Mouse (Mus musculus): ENCODE results near the gene Hspbap1. TPM values are rescaled to one million over a fixed set of nuclear protein-coding genes. Genes with fewer than 3 reads are reported as not detected.

Hspbap1 gene
- polyA plus RNA-seq, 2 experiments, result 12.3 to 12.9 TPM

DNA sequence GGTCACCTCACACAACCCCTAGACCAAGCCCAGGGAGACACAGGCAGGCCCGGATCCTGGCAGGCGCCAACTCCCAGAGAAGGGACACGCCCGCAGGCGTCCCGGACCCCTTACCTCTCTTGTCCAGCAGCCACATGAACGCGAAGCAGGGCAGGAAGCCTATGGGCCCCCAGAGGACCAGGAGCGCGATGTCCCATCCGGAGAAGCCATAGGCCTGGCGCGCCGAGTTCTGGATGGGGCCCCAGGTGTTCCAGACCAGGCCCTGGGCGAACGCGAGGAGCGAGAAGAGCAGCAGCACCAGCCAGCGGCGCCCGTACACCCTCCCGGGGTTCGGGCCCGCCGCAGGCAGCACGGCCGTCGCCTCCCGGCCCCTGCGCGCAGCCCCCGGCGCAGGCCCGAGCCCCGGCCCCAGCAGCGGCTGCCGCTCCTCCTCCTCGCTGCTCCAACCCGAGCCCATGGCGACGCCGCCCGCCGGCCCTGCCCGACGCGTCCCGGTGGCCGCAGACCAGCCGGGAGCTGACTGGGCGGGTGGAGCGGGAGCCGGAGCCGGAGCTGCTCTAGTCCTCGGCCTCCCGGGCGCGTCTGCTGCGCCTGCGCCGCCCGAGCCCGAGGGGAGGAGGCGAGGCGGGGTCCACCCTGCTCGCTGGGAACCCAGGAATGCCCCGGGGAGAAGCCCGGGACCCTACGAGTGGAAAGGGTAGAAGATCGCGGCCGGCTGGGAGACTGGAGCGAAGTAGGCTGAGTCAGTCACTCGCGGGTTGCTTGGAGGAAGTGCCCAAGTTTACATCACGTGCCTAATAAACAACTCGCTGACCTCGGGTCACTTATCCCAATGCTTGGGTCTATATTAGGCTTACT lies 1.2 kb upstream of the Hspbap1 start, which contains the start of gene Dirc2:
Dirc2 (minus strand) TSS at position 572 of the 858 bp plus-strand sequence.
- H3K27me3 ChIP-seq (ENCODE audit: control insufficient read depth, insufficient read depth, low read length), result no peaks in the 10 kb centered on the region
- no peaks in the 10 kb centered on the region for H3K9me3 ChIP-seq (ENCODE audit: control insufficient read depth, low read length)
- no peaks in the 10 kb centered on the region for H3K36me3 ChIP-seq (ENCODE audit: control insufficient read depth, insufficient read depth, low read length)
- peak; percentile 87 for ATAC-seq (ENCODE audit: low FRiP score, low read depth)
- under 1% methylated on average over 57 of the region's 78 CpGs for WGBS
- peak within 1 kb of the TSS; percentile 62 for H3K4me3 ChIP-seq (replicated peaks; ENCODE audit: low read length)
- H3K27ac ChIP-seq (replicated peaks; ENCODE audit: low read depth, low read length), result peak within 1 kb of the TSS; percentile 61; the same call in 1 of the 2 replicates
- DNase-seq (ENCODE audit: low spot score), result peak; percentile 63
- peak within 1 kb of the TSS; percentile 92 for H3K9ac ChIP-seq (ENCODE audit: low read depth, low read length, severe bottlenecking)
- peaks cover 18% of the 10 kb centered on the region for H3K4me1 ChIP-seq (ENCODE audit: control insufficient read depth, insufficient read depth, low read length)
- peak within 1 kb of the TSS; percentile 69 for H3K4me2 ChIP-seq (replicated peaks; ENCODE audit: low read depth, low read length, severe bottlenecking)
- 0 out of 2 replicates have a peak, but pooled peaks have one; percentile 23 for TF ChIP-seq POLR2A (IDR thresholded peaks at IDR 0.05; ENCODE audit: borderline replicate concordance, extremely low read depth, insufficient read depth, insufficient read length)

DNA sequence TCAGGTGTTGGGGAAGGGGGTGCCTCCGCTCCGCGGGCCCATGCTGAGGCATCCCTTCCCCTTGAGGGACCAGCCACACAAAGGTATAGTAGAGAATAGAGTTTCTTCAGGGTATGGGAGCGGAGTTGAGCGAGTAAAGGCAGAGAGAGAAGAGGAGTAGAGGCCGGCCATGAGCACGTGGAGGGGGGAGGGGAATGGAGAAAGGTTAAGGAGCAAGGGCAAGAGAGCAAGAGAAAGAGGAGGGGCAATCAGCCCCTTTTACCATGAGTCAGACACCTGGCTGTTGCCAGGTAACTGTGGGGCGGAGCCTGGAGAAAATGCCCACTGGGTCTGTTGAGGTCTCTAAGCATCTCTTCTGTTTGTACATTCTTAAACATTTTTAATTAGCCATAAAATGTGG lies 966 bp downstream of the Hspbap1 start:
- Histone ChIP-seq H3K4me1 (ENCODE audit: control insufficient read depth, insufficient read depth, low read length) (peaks cover 18% of the 10 kb centered on the region), H3K9me3 (ENCODE audit: control insufficient read depth, low read length) (no peaks in the 10 kb centered on the region), H3K9ac (ENCODE audit: low read depth, low read length, severe bottlenecking) (peak overlapping the region; percentile 31; the same call in 1 of the 2 replicates), H3K36me3 (ENCODE audit: control insufficient read depth, insufficient read depth, low read length) (no peaks in the 10 kb centered on the region), H3K4me2 (replicated peaks; ENCODE audit: low read depth, low read length, severe bottlenecking) (peak overlapping the region; percentile 69), H3K27ac (replicated peaks; ENCODE audit: low read depth, low read length) (no peak overlapping the region), H3K27me3 (ENCODE audit: control insufficient read depth, insufficient read depth, low read length) (no peaks in the 10 kb centered on the region), H3K4me3 (replicated peaks; ENCODE audit: low read length) (peak overlapping the region; percentile 62)
- TF ChIP-seq POLR2A (IDR thresholded peaks at IDR 0.05; ENCODE audit: borderline replicate concordance, extremely low read depth, insufficient read depth, insufficient read length), result no peak
- ATAC-seq (ENCODE audit: low FRiP score, low read depth) (no peak), DNase-seq (ENCODE audit: low spot score) (no peak)
- 22% methylated on average over 8 of the region's 8 CpGs for WGBS

DNA sequence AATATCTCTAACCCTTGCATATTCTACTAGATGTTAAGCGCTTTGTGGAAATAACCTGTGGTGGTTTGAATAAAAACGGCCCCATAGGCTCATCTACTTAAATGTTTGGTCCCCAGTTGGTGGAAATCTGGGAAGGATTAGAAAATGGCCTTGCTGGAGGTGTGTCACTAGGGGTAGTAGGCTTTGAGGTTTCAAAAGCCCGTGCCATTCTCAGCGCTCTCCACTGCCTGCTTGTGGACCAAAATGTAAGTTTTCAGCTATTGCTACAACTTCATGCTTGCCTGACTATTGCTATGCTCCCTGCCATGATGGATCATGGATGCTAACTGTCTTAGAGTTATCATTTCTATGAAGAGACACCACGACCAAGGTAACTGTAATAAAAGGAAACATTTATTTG lies 1.4 kb downstream of the Hspbap1 start:
- no peak for TF ChIP-seq POLR2A (IDR thresholded peaks at IDR 0.05; ENCODE audit: borderline replicate concordance, extremely low read depth, insufficient read depth, insufficient read length)
- ATAC-seq (ENCODE audit: low FRiP score, low read depth), result no peak
- H3K4me2 ChIP-seq (replicated peaks; ENCODE audit: low read depth, low read length, severe bottlenecking), result no peak overlapping the region
- H3K4me3 ChIP-seq (replicated peaks; ENCODE audit: low read length), result no peak overlapping the region
- DNase-seq (ENCODE audit: low spot score), result no peak
- H3K9ac ChIP-seq (ENCODE audit: low read depth, low read length, severe bottlenecking), result no peak overlapping the region
- no peaks in the 10 kb centered on the region for H3K9me3 ChIP-seq (ENCODE audit: control insufficient read depth, low read length)
- no peak overlapping the region for H3K27ac ChIP-seq (replicated peaks; ENCODE audit: low read depth, low read length)
- 82% methylated on average over 5 of the region's 5 CpGs for WGBS
- H3K27me3 ChIP-seq (ENCODE audit: control insufficient read depth, insufficient read depth, low read length), result no peaks in the 10 kb centered on the region
- H3K4me1 ChIP-seq (ENCODE audit: control insufficient read depth, insufficient read depth, low read length), result peaks cover 18% of the 10 kb centered on the region
- no peaks in the 10 kb centered on the region for H3K36me3 ChIP-seq (ENCODE audit: control insufficient read depth, insufficient read depth, low read length)

DNA sequence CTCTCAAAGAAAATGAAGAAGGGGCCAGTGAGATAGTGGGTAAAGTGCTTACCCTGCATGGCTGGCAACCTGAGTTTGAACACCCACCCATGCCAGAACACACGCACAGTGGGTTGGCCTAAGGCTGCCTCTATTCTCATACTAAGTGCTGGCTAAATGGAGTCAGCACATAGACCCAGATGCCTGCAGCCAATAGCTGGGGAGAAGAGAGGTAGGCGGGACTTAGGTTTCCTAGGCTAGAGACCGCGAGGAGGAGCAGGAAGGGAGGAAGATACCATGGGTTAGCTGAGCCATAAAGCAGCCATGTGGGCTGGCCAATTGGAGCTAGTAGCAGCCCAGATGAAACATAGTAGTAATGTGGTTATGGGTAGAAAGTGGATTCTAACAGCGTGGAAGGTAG lies 2.4 kb downstream of the Hspbap1 start:
- DNase-seq (ENCODE audit: low spot score), result no peak
- Histone ChIP-seq H3K36me3 (ENCODE audit: control insufficient read depth, insufficient read depth, low read length) (no peaks in the 10 kb centered on the region), H3K4me1 (ENCODE audit: control insufficient read depth, insufficient read depth, low read length) (peaks cover 18% of the 10 kb centered on the region), H3K27ac (replicated peaks; ENCODE audit: low read depth, low read length) (no peak overlapping the region), H3K9me3 (ENCODE audit: control insufficient read depth, low read length) (no peaks in the 10 kb centered on the region), H3K4me3 (replicated peaks; ENCODE audit: low read length) (no peak overlapping the region), H3K27me3 (ENCODE audit: control insufficient read depth, insufficient read depth, low read length) (no peaks in the 10 kb centered on the region), H3K9ac (ENCODE audit: low read depth, low read length, severe bottlenecking) (no peak overlapping the region), H3K4me2 (replicated peaks; ENCODE audit: low read depth, low read length, severe bottlenecking) (no peak overlapping the region)
- ATAC-seq (ENCODE audit: low FRiP score, low read depth), result no peak
- TF ChIP-seq POLR2A (IDR thresholded peaks at IDR 0.05; ENCODE audit: borderline replicate concordance, extremely low read depth, insufficient read depth, insufficient read length), result no peak
- WGBS, result 90% methylated on average over 5 of the region's 5 CpGs

DNA sequence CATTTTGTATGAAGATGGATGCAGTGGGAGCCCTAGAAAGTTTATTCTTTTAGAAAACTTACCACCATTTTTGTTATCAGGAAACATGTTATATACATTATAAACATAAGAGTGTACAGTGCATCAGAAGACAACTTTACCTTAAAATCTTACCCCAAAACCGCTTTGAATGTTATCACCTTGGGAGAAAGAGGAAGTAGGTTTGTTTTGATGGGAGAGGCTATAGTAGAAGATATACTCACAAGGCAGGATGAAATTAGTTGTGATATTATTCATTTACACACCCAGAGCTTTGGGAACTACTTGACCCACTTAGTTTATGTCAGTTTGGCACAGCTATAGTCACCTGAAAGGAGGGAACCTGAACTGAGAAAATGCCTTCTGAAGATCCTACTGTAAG lies 5.7 kb downstream of the Hspbap1 start:
- DNase-seq (ENCODE audit: low spot score), result no peak
- Histone ChIP-seq H3K4me2 (replicated peaks; ENCODE audit: low read depth, low read length, severe bottlenecking) (no peak overlapping the region), H3K4me1 (ENCODE audit: control insufficient read depth, insufficient read depth, low read length) (peaks cover 5% of the 10 kb centered on the region), H3K9me3 (ENCODE audit: control insufficient read depth, low read length) (no peaks in the 10 kb centered on the region), H3K9ac (ENCODE audit: low read depth, low read length, severe bottlenecking) (no peak overlapping the region), H3K4me3 (replicated peaks; ENCODE audit: low read length) (no peak overlapping the region), H3K27me3 (ENCODE audit: control insufficient read depth, insufficient read depth, low read length) (no peaks in the 10 kb centered on the region), H3K27ac (replicated peaks; ENCODE audit: low read depth, low read length) (no peak overlapping the region), H3K36me3 (ENCODE audit: control insufficient read depth, insufficient read depth, low read length) (no peaks in the 10 kb centered on the region)
- TF ChIP-seq POLR2A (IDR thresholded peaks at IDR 0.05; ENCODE audit: borderline replicate concordance, extremely low read depth, insufficient read depth, insufficient read length), result no peak
- 93% methylated on average over 1 of the region's 1 CpGs for WGBS
- ATAC-seq (ENCODE audit: low FRiP score, low read depth), result no peak

Data from limb, embryonic 14.5 days (tissue).